Mouse (Mus musculus) G1E (cell line): Measurements from ENCODE around the gene Cd3d.

ENCODE experiments used
- CTCF ChIP-seq: IDR thresholded peaks from 2 replicates; pipeline ENCODE4 v1.5.1; 2012; ENCODE audit warnings: low read depth, low read length, inconsistent platforms, mixed read lengths
- GATA1 ChIP-seq: IDR thresholded peaks from 2 replicates; pipeline ENCODE4 v1.6.1; 2012; ENCODE audit warnings: borderline replicate concordance, low read length, inconsistent platforms, mixed read lengths

DNA sequence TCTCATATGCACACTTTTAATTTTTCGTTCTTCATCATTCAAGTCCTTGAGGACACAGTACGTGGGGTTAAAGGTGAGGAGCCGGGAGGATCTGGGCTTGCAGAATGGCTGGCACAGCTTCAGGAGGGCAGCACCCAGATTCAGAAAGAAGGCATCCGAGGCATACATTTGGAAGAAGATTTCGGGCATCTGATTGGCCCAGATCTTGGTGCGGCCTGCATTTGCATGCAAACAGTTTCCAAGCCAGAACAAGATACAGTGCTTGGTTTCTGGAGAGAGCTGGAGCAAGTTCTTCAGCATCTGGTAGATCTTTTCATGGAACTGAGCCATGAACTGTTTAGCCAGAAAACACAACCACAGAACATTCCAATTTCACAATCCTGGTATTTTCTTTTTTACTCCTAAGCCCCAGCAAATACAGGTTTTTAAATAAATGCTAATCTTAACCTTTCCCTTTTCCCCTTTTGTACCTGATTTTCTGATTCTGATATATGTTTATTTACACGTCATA lies 35.3 kb upstream of the Cd3d start:
- TF ChIP-seq CTCF (no peak), GATA1 (no peak)
